Mouse (Mus musculus) CD4-positive, CD25-positive, alpha-beta regulatory T cell, adult 9 weeks (primary cell): ENCODE data around the gene Pop5. TPM values are rescaled to one million over a fixed set of nuclear protein-coding genes. Genes with fewer than 3 reads are reported as not detected.

Source experiments
- polyA plus RNA-seq: library from polyadenylated mRNA; unstranded; fragments of 100-300 nt; shearing (Covaris generic); gene quantifications from one replicate; pipeline ENCODE4 v1.2.1, GENCODE M21; 2017

Gene Pop5
- 84.8 TPM for polyA plus RNA-seq

GRCm38 (mm10) chr5:115235786-115236263 is at the start of gene Pop5:
Pop5 (plus strand) TSS chr5:115235836.

GRCm38 (mm10) chr5:115193669-115194625 is 41.7 kb upstream of the Pop5 start, which contains the start of gene Cabp1:
Cabp1 (minus strand) TSS chr5:115194381.

GRCm38 (mm10) chr5:115272812-115273548 is 37.3 kb downstream of the Pop5 start, which contains the start of gene Rnf10:
Rnf10 (minus strand) TSS chr5:115272898.

GRCm38 (mm10) chr5:115279226-115280049 is 43.8 kb downstream of the Pop5 start, which contains the start of gene Coq5:
Coq5 (plus strand) TSS chr5:115279666.

Other genes starting within 250 kb of the Pop5 start
- gene Sppl3, start 224.7 kb upstream of the Pop5 start, polyA plus RNA-seq = 3.4 TPM
- 4.1 TPM for gene Gm10401, start 137.5 kb upstream of the Pop5 start, polyA plus RNA-seq
- 43.3 TPM for gene Acads, start 116.5 kb upstream of the Pop5 start, polyA plus RNA-seq
- 26.6 TPM for gene Unc119b, start 100.9 kb upstream of the Pop5 start, polyA plus RNA-seq
- 42.7 TPM for gene Mlec, start 77.7 kb upstream of the Pop5 start, polyA plus RNA-seq
- gene Cabp1, start 41.5 kb upstream of the Pop5 start, polyA plus RNA-seq = 0.37 TPM
- gene Rnf10, start 37.1 kb downstream of the Pop5 start, polyA plus RNA-seq = 16.4 TPM
- gene Coq5, start 43.8 kb downstream of the Pop5 start, polyA plus RNA-seq = 50.7 TPM
- gene Dynll1, start 65.2 kb downstream of the Pop5 start, polyA plus RNA-seq = 581 TPM
- gene Srsf9, start 91.3 kb downstream of the Pop5 start, polyA plus RNA-seq = 11.6 TPM
- 18.8 TPM for gene Gatc, start 105.3 kb downstream of the Pop5 start, polyA plus RNA-seq
- gene Triap1, start 105.4 kb downstream of the Pop5 start, polyA plus RNA-seq = 67.5 TPM
- 572 TPM for gene Cox6a1, start 113.1 kb downstream of the Pop5 start, polyA plus RNA-seq
- gene Msi1, start 193.8 kb downstream of the Pop5 start, polyA plus RNA-seq = not detected
- gene Pla2g1b, start 230.4 kb downstream of the Pop5 start, polyA plus RNA-seq = not detected
- 22.0 TPM for gene Sirt4, start 248.9 kb downstream of the Pop5 start, polyA plus RNA-seq